Mouse (Mus musculus) spleen, adult 2 months (tissue): Measurements from ENCODE around the gene Olfr13. TPM values are rescaled to one million over a fixed set of nuclear protein-coding genes. Genes with fewer than 3 reads are reported as not detected.
"Not testable (repeated sequence)": the region's sequence is repeated elsewhere in the genome, so short reads cannot be mapped to it uniquely, and the experiment has no call there.

Experiments
- DNase-seq, 2 experiments: peaks; one replicate each; pipeline versions ENCODE4 v3.0.0 to v3.0.0-alpha.2; 2012 to 2021; ENCODE audit warnings: low spot score in 2 of 2, low read depth in 1 of 2
- H3K27ac ChIP-seq: fragments of 200-500 bp; 2 replicates; pipeline ENCODE4 v1.5.1; 2012; ENCODE audit warnings: low read length, inconsistent platforms; ENCODE audit not compliant: insufficient read depth
- H3K27me3 ChIP-seq: fragments of 200-500 bp; 2 replicates; pipeline ENCODE4 v1.6.1; 2012; ENCODE audit warnings: mild to moderate bottlenecking, moderate library complexity, low read length, inconsistent platforms; ENCODE audit not compliant: control insufficient read depth, insufficient read depth
- H3K36me3 ChIP-seq: fragments of 200-500 bp; 2 replicates; pipeline ENCODE4 v1.6.1; 2012; ENCODE audit warnings: mild to moderate bottlenecking, low read length, inconsistent platforms; ENCODE audit not compliant: control insufficient read depth, insufficient read depth
- H3K4me1 ChIP-seq: fragments of 200-500 bp; 2 replicates; pipeline ENCODE4 v1.6.1; 2011; ENCODE audit warnings: inconsistent platforms; ENCODE audit not compliant: control insufficient read depth, insufficient read depth, insufficient read length
- H3K4me3 ChIP-seq: fragments of 200-500 bp; 2 replicates; pipeline ENCODE4 v1.5.1; 2011; ENCODE audit warnings: mild to moderate bottlenecking, inconsistent platforms; ENCODE audit not compliant: insufficient read depth, insufficient read length; ENCODE audit errors: extremely low read depth
- CTCF ChIP-seq: fragments of 200-500 bp; IDR thresholded peaks from 2 replicates; pipeline ENCODE4 v1.5.1; 2011; ENCODE audit warnings: mild to moderate bottlenecking, inconsistent platforms; ENCODE audit not compliant: insufficient read depth, insufficient read length, insufficient replicate concordance; ENCODE audit errors: extremely low read depth
- POLR2A ChIP-seq: fragments of 200-500 bp; IDR thresholded peaks from 2 replicates; pipeline ENCODE4 v1.6.1; 2011; ENCODE audit warnings: low read depth, low read length, inconsistent platforms
- WGBS: fragments of 180-500 bp; shearing (Covaris S2); methylation state at CpG from one replicate; pipeline ENCODE4 v1.1.7; 2018; 5-methylcytosine and 5-hydroxymethylcytosine counted together
- polyA plus RNA-seq: library from polyadenylated mRNA; depleted of rRNA; stranded (reverse); fragments of >200 nt; gene quantifications from 2 replicates; pipeline ENCODE4 v1.2.3, GENCODE M21; 2012; rRNA removed

Gene Olfr13
- polyA plus RNA-seq, 1 experiment, result not detected

- no peak overlapping the region for H3K4me3 ChIP-seq
- H3K4me1 ChIP-seq, result no peaks in the 10 kb centered on the region
- no peak for DNase-seq
- no peaks in the 10 kb centered on the region for H3K27me3 ChIP-seq
- no peak for TF ChIP-seq CTCF
- no peak for TF ChIP-seq POLR2A
- H3K36me3 ChIP-seq, result no peaks in the 10 kb centered on the region
- H3K27ac ChIP-seq, result no peak overlapping the region
- 80% methylated on average over 3 of the region's 3 CpGs for WGBS
Observed at GRCm38 (mm10) chr6:43190986-43191385, 19.0 kb downstream of the Olfr13 start.

DNA sequence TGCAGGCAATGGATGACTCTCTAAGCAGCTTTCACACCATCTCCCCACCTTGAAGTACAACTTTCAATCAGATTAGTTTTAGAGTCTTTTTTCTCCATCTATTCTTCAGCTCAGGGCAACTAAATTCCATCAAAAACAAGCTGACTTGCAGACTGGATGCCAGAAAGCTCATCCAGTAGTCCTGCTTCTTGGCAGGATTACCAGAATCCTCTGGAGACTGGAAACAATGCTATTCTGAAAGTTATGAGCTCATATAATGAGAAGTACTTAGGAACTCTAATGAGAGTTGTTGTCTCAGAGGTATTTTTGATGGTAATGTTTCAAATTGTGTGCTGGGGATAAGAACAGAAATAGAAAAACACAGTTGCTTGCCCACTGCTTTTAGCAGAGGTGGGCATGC lies 24.8 kb downstream of the Olfr13 start, which contains the start of gene Olfr435:
TSS of gene Olfr435 (plus strand) at position 366 of the 400 bp plus-strand sequence.
- H3K4me3 ChIP-seq, result no peak within 1 kb of the TSS
- H3K36me3 ChIP-seq, result no peaks in the 10 kb centered on the region
- H3K4me1 ChIP-seq, result no peaks in the 10 kb centered on the region
- DNase-seq, result no peak
- H3K27ac ChIP-seq, result no peak within 1 kb of the TSS
- H3K27me3 ChIP-seq, result no peaks in the 10 kb centered on the region
- no peak for TF ChIP-seq CTCF
- TF ChIP-seq POLR2A, result no peak

DNA sequence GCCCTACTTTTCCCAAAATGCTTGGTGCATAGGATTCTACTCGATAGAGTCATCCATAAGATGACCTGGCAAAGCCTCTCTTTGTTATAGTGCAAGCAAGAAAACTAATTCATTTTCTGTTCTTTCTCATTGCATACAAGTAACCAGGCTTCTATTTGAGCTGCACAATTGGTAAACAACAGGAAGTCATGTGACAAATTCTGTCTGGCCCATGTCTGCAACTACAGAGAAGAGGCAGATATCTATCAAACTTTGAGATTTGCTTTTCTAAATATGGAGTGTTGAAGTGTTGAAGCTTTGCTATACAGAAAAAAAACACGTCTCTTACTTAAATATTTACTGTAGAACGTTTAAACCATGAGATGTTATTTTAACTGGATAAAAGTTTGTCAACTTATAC lies 26.2 kb downstream of the Olfr13 start:
- H3K4me3 ChIP-seq, result no peak overlapping the region
- 66% methylated on average over 3 of the region's 3 CpGs for WGBS
- no peak for DNase-seq
- no peak overlapping the region for H3K27ac ChIP-seq
- no peaks in the 10 kb centered on the region for H3K36me3 ChIP-seq
- no peak for TF ChIP-seq POLR2A
- no peak for TF ChIP-seq CTCF
- no peaks in the 10 kb centered on the region for H3K4me1 ChIP-seq
- H3K27me3 ChIP-seq, result no peaks in the 10 kb centered on the region

DNA sequence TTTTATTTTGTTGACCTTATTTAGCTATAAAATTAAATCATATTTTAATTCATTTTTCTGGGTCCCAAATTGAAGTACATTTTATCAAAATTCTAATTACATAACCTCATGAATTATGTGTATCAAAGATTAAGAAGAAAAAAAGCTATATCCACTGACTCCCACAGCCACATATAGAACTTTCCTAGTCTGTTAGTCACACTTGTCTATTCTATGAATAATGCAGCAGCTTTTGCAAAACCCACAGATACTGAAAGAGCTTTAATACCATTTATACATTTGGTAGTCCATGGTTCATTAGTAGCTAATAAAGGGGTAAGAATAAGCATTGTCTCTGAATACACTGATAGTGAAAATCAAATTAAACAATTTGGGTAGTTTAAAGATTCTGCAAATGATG lies 30.8 kb downstream of the Olfr13 start:
- Histone ChIP-seq H3K27ac (no peak overlapping the region), H3K27me3 (no peaks in the 10 kb centered on the region), H3K36me3 (no peaks in the 10 kb centered on the region), H3K4me1 (no peaks in the 10 kb centered on the region), H3K4me3 (no peak overlapping the region)
- no peak for DNase-seq
- TF ChIP-seq POLR2A (no peak), CTCF (no peak)

DNA sequence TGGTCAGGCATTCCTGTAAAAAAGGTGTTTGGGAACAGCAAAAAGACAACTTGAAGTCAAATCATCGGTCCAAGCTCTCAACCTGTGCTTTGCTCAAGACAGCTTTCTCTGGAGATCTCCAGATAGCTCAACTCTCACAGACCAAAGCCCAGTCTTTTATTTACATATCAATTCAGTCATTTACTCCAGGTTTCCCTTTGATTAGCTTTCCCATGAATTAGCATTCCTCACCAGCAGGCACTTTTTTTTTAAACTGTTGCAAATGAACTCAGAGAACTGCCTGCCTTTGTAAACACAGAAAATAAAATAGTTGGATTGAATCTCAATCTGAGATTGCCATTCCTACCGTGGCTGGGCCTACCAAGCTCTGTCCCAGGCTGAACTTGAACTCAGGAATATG lies 33.4 kb downstream of the Olfr13 start:
- H3K36me3 ChIP-seq, result no peaks in the 10 kb centered on the region
- no peak overlapping the region for H3K27ac ChIP-seq
- WGBS, result 48% methylated on average over 2 of the region's 2 CpGs
- no peak overlapping the region for H3K4me3 ChIP-seq
- no peak for TF ChIP-seq POLR2A
- TF ChIP-seq CTCF, result no peak
- no peaks in the 10 kb centered on the region for H3K27me3 ChIP-seq
- no peaks in the 10 kb centered on the region for H3K4me1 ChIP-seq
- no peak for DNase-seq

DNA sequence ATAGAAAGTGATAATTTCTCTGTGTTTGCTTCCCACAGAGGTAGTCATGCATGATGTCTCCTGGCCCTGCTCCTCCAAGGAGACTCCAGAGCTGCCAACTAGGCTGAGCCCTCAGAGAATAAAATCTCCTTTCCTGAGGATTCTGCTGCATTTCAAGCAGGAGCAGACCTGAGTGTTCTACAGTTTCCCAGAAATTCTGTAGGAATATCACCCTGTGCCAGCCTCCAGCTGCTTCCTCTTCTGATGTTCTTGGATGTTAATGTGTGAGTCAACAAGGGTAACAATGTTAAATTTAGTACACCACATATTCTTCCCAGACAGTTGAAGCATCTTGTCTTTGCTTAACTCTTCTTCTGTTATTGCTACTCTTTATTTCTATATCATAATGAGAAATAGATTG lies 40.9 kb downstream of the Olfr13 start, which contains the start of gene Olfr434:
TSS of gene Olfr434 (plus strand) at position 149 of the 400 bp plus-strand sequence.
- not testable (repeated sequence) for DNase-seq, H3K27me3 ChIP-seq, H3K4me3 ChIP-seq, H3K27ac ChIP-seq, H3K36me3 ChIP-seq, H3K4me1 ChIP-seq

Other genes with a start within 250 kb of the Olfr13 start
- gene Olfr444, start 223.1 kb upstream of the Olfr13 start, polyA plus RNA-seq, result not detected in 2 replicates
- gene Olfr441, start 65.8 kb upstream of the Olfr13 start, polyA plus RNA-seq, result not detected in 2 replicates
- gene Olfr237-ps1, start 25.6 kb upstream of the Olfr13 start, polyA plus RNA-seq, result not detected in 2 replicates
- not detected in 2 replicates for gene Olfr437, start 8.9 kb upstream of the Olfr13 start, polyA plus RNA-seq
- not detected in 2 replicates for gene Olfr435, start 25.0 kb downstream of the Olfr13 start, polyA plus RNA-seq
- gene Olfr434, start 40.9 kb downstream of the Olfr13 start, polyA plus RNA-seq, result not detected in 2 replicates
- not detected in 2 replicates for gene Olfr47, start 59.4 kb downstream of the Olfr13 start, polyA plus RNA-seq
- 2.4 and 3.0 TPM in 2 replicates for gene Arhgef5, start 93.4 kb downstream of the Olfr13 start, polyA plus RNA-seq
- gene Nobox, start 137.4 kb downstream of the Olfr13 start, polyA plus RNA-seq, result 0.13 TPM in 1 of 2 replicates, not detected in the other